Mouse (Mus musculus) urinary bladder, adult 18-20 months (tissue): ENCODE data around the gene Def6.
"Not testable (repeated sequence)": the region's sequence is repeated elsewhere in the genome, so short reads cannot be mapped to it uniquely, and the experiment has no call there.

Experiments used
- DNase-seq, 2 experiments: peaks; one replicate each; pipeline ENCODE4 v3.0.0; 2022; ENCODE audit warnings: low spot score in 2 of 2, mixed read lengths in 2 of 2

The Def6 gene

DNA sequence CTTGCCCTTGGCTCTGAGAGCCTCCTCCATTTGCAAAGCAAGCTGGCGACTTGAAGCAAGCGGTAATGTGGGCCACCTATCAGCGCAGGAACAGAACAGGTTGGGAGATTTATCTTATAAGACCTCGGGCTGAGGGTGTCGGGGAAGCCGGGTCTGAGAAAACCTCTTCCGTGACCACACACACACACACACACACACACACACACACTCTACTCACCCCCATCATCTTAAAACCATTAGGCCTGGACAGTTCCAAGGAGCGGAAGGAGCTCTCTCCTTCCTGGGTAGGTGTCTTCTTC, 685 bp downstream of the Def6 start:
- DNase-seq, result no peak

DNA sequence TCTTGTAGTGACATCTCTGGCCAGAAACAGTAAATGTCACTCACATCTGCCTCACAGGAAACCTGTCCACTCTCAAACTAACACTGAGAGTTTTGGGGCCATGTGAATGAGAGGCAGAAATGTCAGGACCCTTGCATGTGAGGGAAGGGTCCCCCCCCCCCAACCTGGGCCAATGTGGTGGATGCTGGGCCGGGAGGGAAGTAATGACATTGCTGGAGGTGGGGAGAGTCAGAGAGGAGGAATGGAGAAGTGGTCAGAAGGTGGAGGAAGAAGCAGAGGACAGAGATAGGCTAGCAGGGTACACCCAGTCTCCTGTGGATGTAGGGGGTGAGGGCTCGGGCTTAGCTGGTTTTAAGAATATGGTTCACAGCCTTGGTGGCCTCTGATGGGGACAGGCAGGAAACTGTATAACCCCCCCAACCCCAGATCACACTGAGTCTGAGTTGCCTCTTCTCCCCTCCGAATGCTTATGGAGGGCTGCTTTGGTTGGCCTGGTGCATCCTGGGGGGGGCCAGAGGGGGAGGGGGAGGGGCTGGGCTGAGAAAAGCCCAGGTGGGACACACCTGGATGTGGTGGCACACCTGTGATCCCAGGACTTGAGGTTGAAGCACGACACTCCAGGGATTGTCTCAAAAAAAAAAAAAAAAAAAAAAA, 2.0 kb downstream of the Def6 start:
- DNase-seq, result no peak

DNA sequence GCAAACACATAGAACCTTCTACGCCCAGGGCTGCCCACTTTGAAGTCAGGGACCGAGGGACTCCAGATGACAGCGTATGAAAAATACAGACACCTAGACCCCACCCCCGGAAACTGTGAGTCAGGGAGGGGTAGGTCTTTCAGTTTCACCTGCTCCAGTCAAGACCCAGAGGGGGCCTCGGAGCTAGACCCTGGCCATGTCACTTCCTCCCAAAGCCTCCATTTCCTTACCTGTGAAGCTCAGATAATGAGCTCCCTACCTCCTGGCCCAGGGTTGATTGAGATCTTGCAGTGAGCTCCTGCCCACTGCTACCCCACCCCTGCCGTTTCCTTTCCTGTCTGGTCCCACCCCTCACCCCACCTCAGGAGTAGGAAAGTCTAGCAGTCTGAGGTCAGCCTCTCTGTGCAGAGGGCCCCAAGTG, 4.4 kb downstream of the Def6 start:
- no peak for DNase-seq

DNA sequence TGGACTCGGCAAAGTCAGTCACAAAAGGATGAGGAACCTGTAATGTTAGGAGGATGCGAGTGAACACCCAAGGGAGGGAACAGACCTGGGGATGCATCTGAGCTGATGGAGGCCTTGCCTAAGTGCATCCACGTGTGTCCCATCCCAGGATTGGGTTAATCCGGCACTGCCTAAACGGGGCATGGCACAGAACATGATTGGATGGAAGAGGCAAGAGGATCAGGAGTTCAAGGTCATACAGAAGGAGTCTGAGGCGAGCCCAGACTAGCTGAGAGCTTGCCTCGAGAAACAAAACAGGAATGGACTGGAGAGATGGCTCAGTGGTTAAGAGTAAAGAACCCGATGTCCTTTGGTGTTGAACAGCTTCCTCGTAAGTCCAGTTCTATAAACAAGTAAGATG, 4.8 kb downstream of the Def6 start:
- DNase-seq, result no peak

DNA sequence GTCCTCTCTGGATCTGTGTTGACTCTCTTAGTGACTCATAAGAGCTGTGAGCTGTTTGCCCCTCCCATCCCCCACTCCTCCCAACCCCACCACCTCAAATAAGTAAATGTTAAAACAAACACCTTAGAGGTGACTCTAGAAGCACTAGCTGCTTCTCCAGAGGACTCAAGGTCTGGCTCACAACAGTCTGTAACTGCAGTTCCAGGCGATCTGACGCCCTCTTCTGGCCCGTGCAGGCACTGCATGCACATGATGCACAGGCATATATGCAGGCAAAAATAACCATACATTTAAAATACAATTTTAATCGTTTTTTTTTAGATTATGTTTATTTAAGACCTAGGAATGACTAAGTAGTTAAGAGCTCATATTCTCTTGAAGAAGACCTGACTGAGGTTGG, 5.7 kb downstream of the Def6 start:
- no peak for DNase-seq

DNA sequence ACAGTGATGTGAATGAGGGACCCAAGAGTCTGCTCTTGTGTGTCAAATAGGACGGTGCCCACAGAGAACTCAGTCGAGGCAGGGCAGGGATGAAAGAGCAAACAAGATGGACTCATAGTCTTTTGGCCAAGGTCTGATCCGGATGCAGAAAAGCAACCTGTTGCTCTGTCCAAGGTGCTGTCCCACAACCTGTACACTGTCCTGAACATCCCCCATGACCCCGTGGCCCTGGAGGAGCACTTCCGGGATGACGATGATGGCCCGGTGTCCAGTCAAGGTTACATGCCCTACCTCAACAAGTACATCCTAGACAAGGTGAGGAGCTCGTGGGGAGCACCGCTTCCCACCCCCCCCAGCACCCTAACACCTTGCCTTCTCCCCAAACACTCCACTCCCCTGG, 9.2 kb downstream of the Def6 start:
- DNase-seq, result no peak

DNA sequence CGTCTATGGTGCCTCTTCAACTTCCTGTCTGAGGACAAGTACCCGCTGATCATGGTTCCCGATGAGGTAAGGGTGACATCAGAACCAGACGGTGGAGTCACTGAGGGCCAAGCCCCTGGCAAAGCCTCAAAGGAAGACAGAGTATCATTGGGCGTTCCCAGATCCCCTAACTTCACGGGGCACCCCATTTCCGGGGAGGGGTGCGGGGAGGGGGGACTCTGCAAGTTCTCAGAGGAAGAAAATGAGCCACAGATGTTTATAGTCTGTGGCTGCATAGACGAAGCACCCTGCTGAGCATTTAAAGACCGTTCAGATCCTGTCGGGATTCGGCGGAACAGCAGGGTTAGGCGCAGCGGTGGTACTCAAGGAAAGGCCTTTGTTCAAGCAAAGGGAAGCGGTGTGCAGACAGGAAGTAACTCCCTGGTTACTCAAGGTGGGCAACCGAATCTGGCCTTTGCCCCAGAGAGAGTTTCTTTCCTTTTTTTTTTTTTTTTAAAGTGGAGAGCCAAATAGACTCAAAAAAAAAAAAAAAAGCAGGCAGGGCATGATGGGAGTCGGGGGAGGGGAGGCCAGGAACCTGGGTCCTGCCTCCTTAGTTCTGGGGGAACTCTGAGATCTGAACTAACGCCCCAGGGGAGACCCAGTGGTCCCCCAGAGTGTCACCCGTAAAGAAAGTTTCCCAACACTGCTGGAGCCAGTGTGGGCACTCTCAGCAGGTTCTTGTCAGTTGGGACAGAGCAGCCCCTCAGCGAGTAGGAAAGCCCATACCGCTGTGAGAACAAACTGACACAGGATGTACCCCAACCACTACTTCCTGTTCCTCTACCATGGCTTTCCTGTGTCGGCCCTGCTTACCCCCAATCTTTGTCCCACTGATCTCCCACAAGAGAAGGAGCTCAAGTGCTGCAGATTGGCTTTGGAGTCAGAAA, 10.4 kb downstream of the Def6 start:
- no peak for DNase-seq

DNA sequence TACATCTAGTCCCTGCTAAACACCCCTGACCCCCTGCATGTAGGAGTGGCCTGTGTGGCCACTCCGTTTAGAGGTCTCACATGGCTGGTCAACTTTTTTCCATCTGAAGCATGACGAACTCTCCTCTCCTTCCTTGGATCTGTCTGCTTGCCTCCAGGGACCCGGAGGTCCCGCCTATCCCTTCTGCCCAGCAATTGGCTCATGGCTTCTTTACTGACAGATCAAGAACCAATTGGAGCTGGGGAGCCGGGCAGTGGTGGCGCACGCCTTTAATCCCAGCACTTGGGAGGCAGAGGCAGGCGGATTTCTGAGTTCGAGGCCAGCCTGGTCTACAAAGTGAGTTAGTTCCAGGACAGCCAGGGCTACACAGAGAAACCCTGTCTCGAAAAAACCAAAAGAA, 14.9 kb downstream of the Def6 start:
- not testable (repeated sequence) for DNase-seq

DNA sequence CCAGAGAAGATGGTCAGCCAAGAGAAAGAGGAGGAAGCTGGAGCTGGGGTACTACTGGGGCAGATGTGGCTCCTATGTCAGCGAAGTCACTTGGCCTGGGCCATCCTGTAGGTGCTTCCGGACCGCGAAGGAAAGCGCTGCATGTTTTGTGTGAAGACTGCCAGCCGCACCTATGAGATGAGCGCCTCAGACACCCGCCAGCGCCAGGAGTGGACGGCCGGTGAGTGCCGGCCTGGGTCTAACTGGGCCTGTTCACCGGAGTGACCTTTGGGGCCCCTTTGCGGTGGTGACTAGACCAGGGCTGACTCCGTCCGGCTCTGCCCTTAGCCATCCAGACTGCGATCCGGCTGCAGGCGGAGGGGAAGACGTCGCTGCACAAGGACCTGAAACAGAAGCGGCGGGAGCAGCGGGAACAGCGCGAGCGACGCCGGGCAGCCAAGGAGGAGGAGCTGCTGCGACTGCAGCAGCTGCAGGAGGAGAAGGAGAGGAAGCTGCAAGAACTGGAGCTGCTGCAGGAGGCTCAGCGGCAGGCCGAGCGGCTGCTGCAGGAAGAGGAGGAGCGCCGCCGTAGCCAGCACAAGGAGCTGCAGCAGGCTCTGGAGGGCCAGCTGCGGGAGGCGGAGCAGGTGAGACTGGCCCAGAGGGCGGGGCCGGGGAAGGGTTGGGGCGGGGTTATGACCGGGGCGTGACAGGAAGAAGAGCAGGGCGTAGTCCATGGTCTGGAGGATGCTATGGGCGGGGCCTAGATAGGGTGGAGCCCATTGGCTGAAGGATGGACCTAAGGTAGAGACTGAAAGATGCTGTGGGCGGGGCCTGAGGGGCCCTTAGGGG, 16.2 kb downstream of the Def6 start:
- peak; percentile 89 to 92 for DNase-seq

DNA sequence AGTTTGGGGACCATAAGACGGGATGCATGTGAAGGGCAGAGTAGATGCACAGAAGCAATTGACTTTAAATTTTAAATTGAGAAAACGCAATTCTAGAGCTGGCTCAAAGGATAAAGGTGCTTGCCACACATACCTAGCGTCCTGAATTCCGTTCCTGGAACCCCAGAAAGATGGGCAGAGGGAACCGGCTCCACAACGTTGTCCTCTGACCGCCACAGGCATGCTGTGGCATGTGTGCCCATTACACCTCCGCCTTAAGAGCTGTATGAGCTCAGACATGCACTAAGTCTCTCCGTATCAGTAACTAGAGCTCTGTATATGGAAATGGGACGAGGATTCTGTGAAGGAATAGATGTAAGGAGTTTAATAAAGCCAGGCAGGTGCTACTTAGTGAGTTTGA, 17.0 kb downstream of the Def6 start:
- DNase-seq, result peak in 1 of 2 experiments; percentile 62

DNA sequence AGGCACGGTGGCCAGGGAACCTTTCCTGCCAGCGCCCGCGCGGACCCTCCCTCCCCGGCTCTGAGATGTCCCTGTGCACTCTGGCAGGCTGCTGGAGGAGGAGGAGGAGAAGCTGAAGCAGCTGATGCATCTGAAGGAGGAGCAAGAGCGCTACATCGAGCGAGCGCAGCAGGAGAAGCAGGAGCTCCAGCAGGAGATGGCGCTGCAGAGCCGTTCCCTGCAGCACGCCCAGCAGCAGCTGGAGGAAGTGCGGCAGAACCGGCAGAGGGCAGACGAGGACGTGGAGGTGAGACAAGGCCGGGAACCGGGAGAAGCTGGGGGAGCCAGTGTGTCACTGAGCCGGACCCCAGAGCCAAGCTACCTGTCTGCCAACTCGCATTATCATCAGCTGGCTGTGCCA, 18.4 kb downstream of the Def6 start:
- DNase-seq, result peak; percentile 83 to 86

DNA sequence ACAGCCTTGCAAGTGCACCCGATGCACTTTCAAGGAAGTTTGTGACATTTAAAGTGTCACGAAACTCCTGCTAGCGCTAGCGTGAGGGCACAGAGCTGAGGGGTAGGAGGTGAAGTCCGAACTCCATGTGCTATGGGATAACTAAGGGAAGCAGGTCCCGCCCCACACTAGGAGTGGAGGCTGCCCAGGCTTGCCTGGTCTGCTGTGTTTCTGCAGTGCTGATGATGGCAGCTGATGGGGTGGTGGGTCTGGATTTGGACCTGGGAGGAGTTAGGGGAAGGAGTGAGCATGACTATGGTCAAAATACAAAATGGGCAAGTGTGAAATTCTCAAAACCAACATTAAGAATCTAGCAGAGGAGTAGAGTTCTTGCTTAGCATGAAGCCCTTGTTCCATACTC, 22.9 kb downstream of the Def6 start:
- DNase-seq, result no peak

DNA sequence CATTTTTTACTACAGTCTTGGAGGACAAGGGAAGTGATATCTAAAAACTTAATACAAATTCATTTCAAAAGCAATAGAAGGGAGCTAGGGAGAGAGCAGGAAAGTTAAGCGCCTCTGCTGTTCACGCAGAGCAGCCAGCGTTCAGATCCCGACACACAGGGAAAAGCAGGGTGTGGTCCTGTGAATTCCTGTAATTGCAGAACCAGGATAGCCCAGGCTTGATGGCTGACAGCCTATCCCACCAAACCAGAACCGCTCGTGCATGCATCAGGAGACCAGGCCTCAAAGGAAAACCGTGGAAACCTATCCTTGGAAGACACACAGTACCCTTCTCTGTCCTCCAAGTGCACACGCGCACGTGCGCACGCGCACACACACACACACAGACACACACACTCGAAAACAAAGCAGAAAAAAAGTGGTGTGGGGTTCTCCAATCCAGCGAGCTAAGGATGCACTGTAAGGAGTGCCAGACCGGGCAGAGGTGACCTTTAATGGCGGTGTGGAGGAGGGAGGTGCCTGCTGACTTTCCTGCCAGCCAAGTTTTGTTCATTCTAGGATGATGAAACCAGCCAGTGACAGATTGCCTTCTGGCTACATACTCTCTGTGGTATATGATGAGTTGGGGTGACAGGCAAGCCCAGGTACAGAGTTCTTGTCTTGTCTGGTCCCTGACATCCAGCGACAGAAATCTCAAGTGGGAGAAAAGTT, 23.6 kb downstream of the Def6 start:
- no peak for DNase-seq

DNA sequence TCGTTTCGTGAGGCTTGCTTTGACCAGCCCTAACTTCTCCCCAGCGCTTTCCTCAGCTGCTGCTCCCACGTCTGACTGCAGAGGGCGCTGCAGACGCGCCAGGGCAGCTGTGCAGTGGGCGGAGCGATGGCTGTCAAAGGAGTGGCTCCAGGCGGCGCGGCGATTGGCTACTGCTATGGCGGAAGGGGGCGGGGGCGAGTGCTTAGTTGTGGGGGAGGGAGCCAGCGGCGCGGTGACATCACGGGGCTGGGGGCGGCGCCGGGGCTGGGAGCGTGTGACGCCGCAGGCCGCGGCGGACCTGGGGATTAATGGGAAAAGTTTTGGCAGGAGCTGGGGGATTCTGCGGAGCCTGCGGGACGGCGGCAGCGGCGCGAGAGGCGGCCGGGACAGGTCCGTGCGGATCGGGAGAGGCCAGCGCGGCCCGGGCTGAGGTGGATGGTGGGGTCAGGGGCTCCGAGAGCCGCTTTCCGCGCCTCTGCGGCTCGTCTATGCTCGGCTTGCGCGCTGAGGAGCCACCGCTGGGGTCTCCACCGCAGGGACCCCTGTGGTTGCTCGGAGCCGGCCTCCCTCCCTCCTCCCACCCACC, 25.0 kb downstream of the Def6 start, which contains the start of gene Ppard:
Gene Ppard, plus strand, starts transcription at position 226 of the 586 bp plus-strand sequence.
- peak; percentile 96 to 97 for DNase-seq

DNA sequence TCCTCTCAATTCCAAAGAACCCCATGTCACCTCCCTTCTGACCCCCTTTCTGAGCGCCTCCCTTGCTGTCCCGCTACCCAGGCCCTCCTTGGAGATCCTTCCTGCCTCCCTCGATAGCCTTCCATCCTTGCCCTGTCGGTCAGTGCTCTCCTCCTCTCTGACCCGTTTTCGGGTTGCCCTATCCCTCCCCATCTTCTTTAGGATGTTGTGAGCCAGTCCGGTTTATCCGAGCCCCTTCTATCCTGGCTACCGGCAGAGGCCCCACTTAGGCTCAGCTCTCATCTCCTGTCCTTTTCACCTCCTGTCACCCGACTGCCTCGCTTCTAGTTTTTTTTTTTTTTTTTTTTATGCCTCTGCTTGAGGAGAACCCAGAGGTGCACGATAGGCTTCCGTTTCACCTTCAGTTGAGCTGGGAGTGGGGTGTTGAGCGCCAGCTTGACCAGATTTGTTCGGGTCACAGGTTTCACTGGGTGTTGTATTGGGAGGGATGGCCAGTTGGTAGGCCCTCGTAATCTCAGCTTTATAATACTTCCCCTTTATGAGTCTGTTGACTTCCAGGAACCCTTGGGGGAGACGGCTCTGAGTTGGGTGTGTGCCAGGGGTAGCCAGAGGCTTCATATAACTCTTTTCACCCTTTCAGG, 25.6 kb downstream of the Def6 start:
- no peak for DNase-seq

DNA sequence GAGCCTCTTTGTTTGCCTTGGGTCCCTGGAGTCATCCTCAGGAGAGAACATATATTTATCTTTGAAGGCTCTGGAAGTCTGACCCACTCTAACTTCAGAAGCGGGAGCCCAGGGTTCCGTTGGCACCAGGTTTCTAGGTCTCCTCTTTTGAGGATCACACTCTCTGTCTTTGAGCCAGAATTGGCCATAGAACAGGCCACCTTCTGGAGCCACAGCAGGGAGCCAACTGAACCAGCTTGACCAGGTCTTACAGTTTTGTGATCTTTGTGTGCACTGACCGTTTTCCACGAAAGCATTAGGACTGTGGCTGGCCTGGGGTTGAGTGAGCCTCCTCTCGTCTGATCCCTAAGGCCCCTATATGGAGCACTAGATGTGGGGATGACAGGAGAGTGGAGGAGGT, 27.1 kb downstream of the Def6 start:
- no peak for DNase-seq

DNA sequence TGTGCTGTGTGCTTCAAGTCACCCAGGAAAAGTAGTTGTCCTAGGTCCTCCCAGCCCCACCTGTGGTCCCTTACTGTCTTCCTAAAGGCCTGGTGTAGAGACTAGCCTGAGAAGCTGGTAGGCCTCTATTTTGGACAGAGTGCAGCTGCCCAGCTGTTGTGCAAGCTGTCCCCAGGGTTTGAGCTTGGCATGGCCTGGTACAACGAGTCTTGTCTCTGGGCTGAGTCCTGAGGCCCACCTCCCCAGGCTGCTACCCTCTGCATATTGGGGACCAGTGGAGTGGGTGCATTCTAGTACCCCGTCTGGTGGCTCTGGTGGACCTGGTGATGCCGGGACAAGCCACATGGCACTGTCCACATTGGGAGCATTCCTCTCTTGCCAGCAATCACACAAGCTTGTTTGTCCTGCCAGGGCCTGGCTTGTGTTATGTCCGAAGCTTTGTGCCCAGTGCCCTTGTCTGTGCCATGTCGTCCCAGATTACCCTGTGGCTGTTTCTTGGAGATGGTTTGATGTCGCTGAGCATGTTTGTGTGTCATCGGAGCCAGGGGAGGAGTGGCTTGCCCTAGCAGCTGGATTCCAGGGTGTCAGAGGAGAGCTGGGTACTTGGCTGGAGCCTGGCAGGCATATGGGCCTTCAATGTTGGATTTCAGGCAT, 28.5 kb downstream of the Def6 start:
- DNase-seq, result no peak

DNA sequence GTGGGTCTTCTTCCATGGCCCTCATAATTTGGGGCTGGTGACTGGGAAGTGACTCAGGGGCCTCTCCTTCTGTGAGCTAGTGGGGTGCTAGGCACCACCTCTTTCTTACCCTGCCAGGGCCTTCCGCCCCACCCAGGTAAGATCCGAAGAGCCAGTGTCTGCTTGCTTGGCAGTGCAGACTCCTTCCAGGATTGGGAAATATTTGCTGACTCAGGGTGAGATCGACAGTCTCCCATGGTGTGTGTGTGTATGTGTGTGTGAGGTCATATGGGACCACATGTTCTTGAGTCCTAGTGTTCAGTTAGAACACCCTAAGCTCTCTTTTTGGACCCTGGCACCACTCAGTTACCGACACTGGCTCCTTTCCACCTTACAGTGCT, 29.0 kb downstream of the Def6 start:
- DNase-seq, result no peak

DNA sequence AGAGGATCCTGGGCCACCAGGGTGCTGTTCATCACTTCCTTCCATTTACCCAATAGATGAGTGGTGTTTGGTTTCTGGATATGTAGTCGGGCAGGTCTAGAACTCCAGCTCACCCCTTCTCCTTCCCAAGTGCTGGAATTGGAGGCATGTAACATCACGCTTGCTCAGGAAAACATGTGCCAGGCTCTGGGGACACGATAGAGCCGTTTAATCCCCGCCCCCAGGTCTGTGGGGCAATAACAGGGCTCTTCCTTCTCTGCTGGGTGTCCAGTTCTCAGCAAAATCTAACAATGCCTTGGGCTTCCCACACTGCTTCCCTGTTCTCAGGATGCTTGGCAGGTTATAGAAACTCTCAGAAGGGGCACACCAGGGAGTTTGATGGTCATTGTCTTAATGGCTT, 29.8 kb downstream of the Def6 start:
- DNase-seq, result no peak

DNA sequence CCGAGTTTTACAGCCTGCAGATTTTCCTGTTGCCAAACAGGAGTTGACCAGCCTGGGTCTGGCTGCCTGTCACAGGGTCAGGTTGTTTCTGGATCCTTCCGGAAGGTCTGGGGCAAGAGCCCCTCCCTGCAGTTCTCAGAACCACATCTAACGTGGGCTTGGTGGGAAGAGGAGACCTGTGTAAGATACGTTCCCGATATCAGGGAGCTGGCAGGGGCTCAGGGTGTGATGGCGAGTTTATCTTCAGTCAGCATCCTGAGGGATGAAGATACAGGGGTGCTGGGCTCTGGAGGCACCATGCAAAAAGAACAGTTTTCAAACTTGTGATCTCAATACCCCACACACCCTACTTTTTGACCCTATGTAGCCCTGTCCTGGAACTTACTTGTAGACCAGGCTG, 30.3 kb downstream of the Def6 start:
- DNase-seq, result no peak
